Mouse (Mus musculus) stomach, postnatal 0 days (tissue): ENCODE results near the gene Rangrf.

Experiments
- CTCF ChIP-seq: IDR thresholded peaks from 2 replicates; pipeline ENCODE4 v1.5.1; 2016; ENCODE audit warnings: antibody characterized with exemption, low read depth, mild to moderate bottlenecking, moderate library complexity
- EP300 ChIP-seq: optimal IDR thresholded peaks from 2 replicates; pipeline ENCODE3; 2016; ENCODE audit warnings: antibody characterized with exemption

- TF ChIP-seq EP300 (no peak), CTCF (no peak)
Measured at GRCm38 (mm10) chr11:68979320-68979733, 4.3 kb upstream of the Rangrf start.
